Mouse (Mus musculus): Measurements from ENCODE around the gene Chek2.
A peak's percentile ranks its signal among the peaks of the same experiment; 100 is the strongest.
"Not testable (repeated sequence)": the region's sequence is repeated elsewhere in the genome, so short reads cannot be mapped to it uniquely, and the experiment has no call there.

Chek2 gene

GRCm38 (mm10) chr5:110839678-110840365 lies at the start of gene Chek2, which contains the start of gene Hscb:
Chek2 (plus strand) TSS chr5:110839979.
Hscb (minus strand) TSS chr5:110839777.
- peak; percentile 93 for DNase-seq (ENCODE audit: low spot score)

- no peak for DNase-seq (ENCODE audit: low spot score)
Observed at GRCm38 (mm10) chr5:110794363-110794762, 45.4 kb upstream of the Chek2 start.

- DNase-seq (ENCODE audit: low spot score) = no peak
Observed at GRCm38 (mm10) chr5:110797696-110798095, 42.1 kb upstream of the Chek2 start.

GRCm38 (mm10) chr5:110801036-110801624 lies 38.6 kb upstream of the Chek2 start:
- no peak for DNase-seq (ENCODE audit: low spot score)

- no peak for DNase-seq (ENCODE audit: low spot score)
Observed at GRCm38 (mm10) chr5:110802186-110802585, 37.6 kb upstream of the Chek2 start.

GRCm38 (mm10) chr5:110802809-110803208 lies 37.0 kb upstream of the Chek2 start:
- no peak for DNase-seq (ENCODE audit: low spot score)

GRCm38 (mm10) chr5:110804012-110804743 lies 35.6 kb upstream of the Chek2 start:
- DNase-seq (ENCODE audit: low spot score) = no peak

- DNase-seq (ENCODE audit: low spot score) = no peak
Observed at GRCm38 (mm10) chr5:110806154-110806553, 33.6 kb upstream of the Chek2 start.

GRCm38 (mm10) chr5:110806676-110807075 lies 33.1 kb upstream of the Chek2 start:
- DNase-seq (ENCODE audit: low spot score) = no peak

- DNase-seq (ENCODE audit: low spot score) = no peak
Observed at GRCm38 (mm10) chr5:110807453-110807852, 32.3 kb upstream of the Chek2 start.

- peak; percentile 67 for DNase-seq (ENCODE audit: low spot score)
Observed at GRCm38 (mm10) chr5:110808061-110808631, 31.6 kb upstream of the Chek2 start.

- DNase-seq (ENCODE audit: low spot score) = peak; percentile 18
Observed at GRCm38 (mm10) chr5:110808821-110809666, 30.7 kb upstream of the Chek2 start.

GRCm38 (mm10) chr5:110809667-110810325 lies 30.0 kb upstream of the Chek2 start, which contains the start of gene Ulk1:
Ulk1 (minus strand) TSS chr5:110810097.
- DNase-seq (ENCODE audit: low spot score) = peak; percentile 99

GRCm38 (mm10) chr5:110824421-110824820 lies 15.4 kb upstream of the Chek2 start:
- no peak for DNase-seq (ENCODE audit: low spot score)

- DNase-seq (ENCODE audit: low spot score) = no peak
Observed at GRCm38 (mm10) chr5:110826781-110827495, 12.8 kb upstream of the Chek2 start.

GRCm38 (mm10) chr5:110827576-110827975 lies 12.2 kb upstream of the Chek2 start:
- DNase-seq (ENCODE audit: low spot score) = no peak

GRCm38 (mm10) chr5:110831036-110831720 lies 8.6 kb upstream of the Chek2 start:
- DNase-seq (ENCODE audit: low spot score) = no peak

GRCm38 (mm10) chr5:110835959-110836358 lies 3.8 kb upstream of the Chek2 start:
- peak; percentile 27 for DNase-seq (ENCODE audit: low spot score)

GRCm38 (mm10) chr5:110838016-110838415 lies 1.8 kb upstream of the Chek2 start:
- not testable (repeated sequence) for DNase-seq (ENCODE audit: low spot score)

Data from ovary, postnatal 14 days (tissue).